Mouse (Mus musculus): ENCODE measurements around the gene Skida1. TPM values are rescaled to one million over a fixed set of nuclear protein-coding genes. Genes with fewer than 3 reads are reported as not detected.

The Skida1 gene
- total RNA-seq (2023) = not detected in 2 replicates

GRCm38 (mm10) chr2:18048453-18049075 is at the start of gene Skida1:
TSS of gene Skida1 (minus strand) at chr2:18049051.

GRCm38 (mm10) chr2:18055016-18055928 is 6.4 kb upstream of the Skida1 start, which contains the start of gene Mllt10:
TSS of gene Mllt10 (plus strand) at chr2:18055237.

GRCm38 (mm10) chr2:18037491-18037890 is 11.4 kb downstream of the Skida1 start, which contains the start of gene A930004D18Rik:
TSS of gene A930004D18Rik (minus strand) at chr2:18037737.

GRCm38 (mm10) chr2:17996858-17997257 is 52.0 kb downstream of the Skida1 start, which contains the start of gene H2al2a:
TSS of gene H2al2a (minus strand) at chr2:17996958.

Other genes with a start within 250 kb of the Skida1 start
- not detected in 2 replicates for gene H2al2a, start 52.1 kb downstream of the Skida1 start, total RNA-seq (2023)
- not detected in 2 replicates for gene A930004D18Rik, start 11.3 kb downstream of the Skida1 start, total RNA-seq (2023)
- gene Mllt10, start 6.2 kb upstream of the Skida1 start, total RNA-seq (2023) = 68.4 and 112 TPM in 2 replicates